Mouse (Mus musculus): ENCODE data around the gene Pycard.

GRCm38 (mm10) chr7:128009715-128010340, 16.2 kb upstream of the Pycard start:
- TF ChIP-seq FLI1 (IDR thresholded peaks at IDR 0.05; ENCODE audit: low read length) (no peak), GATA1 (IDR thresholded peaks at IDR 0.05; ENCODE audit: borderline replicate concordance, low read length) (no peak)
